Mouse (Mus musculus) heart, postnatal 0 days (tissue): ENCODE measurements around the gene Pnpt1.

ENCODE experiments used
- CTCF ChIP-seq: IDR thresholded peaks from 2 replicates; pipeline ENCODE4 v1.5.1; 2016; ENCODE audit warnings: antibody characterized with exemption, control low read depth, low read depth
- EP300 ChIP-seq: IDR thresholded peaks from 2 replicates; pipeline ENCODE4 v1.6.1; 2016; ENCODE audit warnings: antibody characterized with exemption, low read depth

GRCm38 (mm10) chr11:29181751-29182150 is 51.2 kb downstream of the Pnpt1 start:
- TF ChIP-seq CTCF (no peak), EP300 (no peak)
